Mouse (Mus musculus) CH12.LX (cell line): ENCODE measurements around the gene Yars. TPM values are rescaled to one million over a fixed set of nuclear protein-coding genes. Genes with fewer than 3 reads are reported as not detected.

Experiments
- DNase-seq: peaks from one replicate; pipeline ENCODE4 v3.0.0-alpha.2; 2013; ENCODE audit errors: extremely low read depth
- H3K27ac ChIP-seq: 2 replicates; pipeline ENCODE4 v1.5.1; 2012; ENCODE audit warnings: low read depth, mild to moderate bottlenecking, control low read depth, moderate library complexity; ENCODE audit not compliant: insufficient read depth
- H3K27me3 ChIP-seq: replicated peaks from 2 replicates; pipeline ENCODE3; 2012; ENCODE audit warnings: inconsistent platforms
- H3K36me3 ChIP-seq, 2 experiments: replicated peaks in 1 of 2; 2 replicates each; pipeline versions ENCODE3 to v1.6.1; 2012; ENCODE audit warnings: inconsistent platforms in 1 of 2, low read length in 1 of 2, mild to moderate bottlenecking in 1 of 2, mixed read lengths in 1 of 2, moderate library complexity in 1 of 2; ENCODE audit not compliant: control insufficient read depth in 1 of 2, insufficient read depth in 1 of 2
- H3K4me1 ChIP-seq, 2 experiments: 2 replicates each; pipeline ENCODE4 v1.6.1; 2012; ENCODE audit warnings: inconsistent platforms in 1 of 2, moderate library complexity in 1 of 2; ENCODE audit not compliant: insufficient read depth in 2 of 2, control insufficient read depth in 1 of 2
- H3K4me2 ChIP-seq: 2 replicates; pipeline ENCODE4 v1.6.1; 2012; ENCODE audit warnings: low read depth, mild to moderate bottlenecking, control low read depth; ENCODE audit not compliant: poor library complexity, insufficient read depth, severe bottlenecking
- H3K4me3 ChIP-seq, 3 experiments: fragments of 150-350 bp in 1 of 3; sonication (generic) in 1 of 3; replicated peaks in 1 of 3; 2 replicates each; pipeline versions ENCODE3 to v1.5.1; 2011 to 2012; ENCODE audit warnings: low read depth in 2 of 3, low read length in 2 of 3, mild to moderate bottlenecking in 2 of 3, moderate library complexity in 2 of 3, control low read depth in 1 of 3, improper control_type of control experiment in 1 of 3, inconsistent platforms in 1 of 3, mixed read lengths in 1 of 3; ENCODE audit not compliant: poor library complexity in 1 of 3
- H3K79me2 ChIP-seq: replicated peaks from 2 replicates; pipeline ENCODE4 v1.6.1; 2012; ENCODE audit warnings: mild to moderate bottlenecking, moderate library complexity; ENCODE audit not compliant: control insufficient read depth, poor library complexity, insufficient read depth, severe bottlenecking; ENCODE audit errors: extremely low read depth
- H3K9ac ChIP-seq: 2 replicates; pipeline ENCODE4 v1.6.1; 2012; ENCODE audit warnings: low read depth, mild to moderate bottlenecking, control low read depth, moderate library complexity; ENCODE audit not compliant: insufficient read depth
- H3K9me3 ChIP-seq: replicated peaks from 2 replicates; pipeline ENCODE3; 2012; ENCODE audit warnings: low read length, inconsistent platforms, mixed read lengths
- CHD2 ChIP-seq: IDR thresholded peaks from 2 replicates; pipeline ENCODE4 v1.6.1; 2011; ENCODE audit warnings: low read length, improper control_type of control experiment
- CTCF ChIP-seq, 2 experiments: IDR thresholded peaks in 1 of 2; conservative IDR thresholded peaks in 1 of 2; 2 replicates each; pipeline ENCODE4 v1.5.1; 2011 to 2012; ENCODE audit warnings: low read depth in 2 of 2, low read length in 2 of 2, improper control_type of control experiment in 1 of 2, inconsistent platforms in 1 of 2, mild to moderate bottlenecking in 1 of 2, moderate library complexity in 1 of 2
- E2F4 ChIP-seq: IDR thresholded peaks from 2 replicates; pipeline ENCODE4 v1.6.1; 2011; ENCODE audit warnings: low read depth, low read length, improper control_type of control experiment; ENCODE audit not compliant: insufficient replicate concordance
- ELF1 ChIP-seq: IDR thresholded peaks from 2 replicates; pipeline ENCODE4 v1.6.1; 2014; ENCODE audit warnings: low read depth, mild to moderate bottlenecking, inconsistent platforms, low read length, improper control_type of control experiment
- ETS1 ChIP-seq: conservative IDR thresholded peaks from 2 replicates; pipeline ENCODE4 v1.6.1; 2012; ENCODE audit warnings: low read depth, mild to moderate bottlenecking, inconsistent platforms, low read length, improper control_type of control experiment, moderate library complexity
- GABPA ChIP-seq: IDR thresholded peaks from 2 replicates; pipeline ENCODE4 v1.6.1; 2012; ENCODE audit warnings: low read depth, low read length, improper control_type of control experiment, inconsistent platforms; ENCODE audit not compliant: insufficient replicate concordance
- IRF4 ChIP-seq: IDR thresholded peaks from 2 replicates; pipeline ENCODE4 v1.6.1; 2014; ENCODE audit warnings: low read depth, mild to moderate bottlenecking, inconsistent platforms, low read length, improper control_type of control experiment
- JUN ChIP-seq: IDR thresholded peaks from 2 replicates; pipeline ENCODE4 v1.6.1; 2011; ENCODE audit warnings: low read depth, mild to moderate bottlenecking, low read length, improper control_type of control experiment, moderate library complexity; ENCODE audit not compliant: insufficient read depth
- MEF2A ChIP-seq: IDR thresholded peaks from 2 replicates; pipeline ENCODE4 v1.6.1; 2014; ENCODE audit warnings: low read depth, mild to moderate bottlenecking, inconsistent platforms, low read length, improper control_type of control experiment, borderline replicate concordance
- PAX5 ChIP-seq: IDR thresholded peaks from 2 replicates; pipeline ENCODE4 v1.6.1; 2012; ENCODE audit warnings: low read length, inconsistent platforms, mixed read lengths
- RCOR1 ChIP-seq: conservative IDR thresholded peaks from 2 replicates; pipeline ENCODE4 v1.6.1; 2012; ENCODE audit warnings: low read depth, mild to moderate bottlenecking, inconsistent platforms, low read length, improper control_type of control experiment
- SIN3A ChIP-seq: IDR thresholded peaks from 2 replicates; pipeline ENCODE4 v1.6.1; 2012; ENCODE audit warnings: low read length, improper control_type of control experiment, inconsistent platforms
- TCF12 ChIP-seq: IDR thresholded peaks from 2 replicates; pipeline ENCODE4 v1.6.1; 2014; ENCODE audit warnings: low read depth, mild to moderate bottlenecking, inconsistent platforms, low read length, improper control_type of control experiment
- ZC3H11A ChIP-seq: IDR thresholded peaks from 2 replicates; pipeline ENCODE4 v1.6.1; 2012; ENCODE audit warnings: low read depth, mild to moderate bottlenecking, inconsistent platforms, low read length, improper control_type of control experiment
- ZKSCAN1 ChIP-seq: IDR thresholded peaks from 2 replicates; pipeline ENCODE4 v1.6.1; 2012; ENCODE audit warnings: low read depth, inconsistent platforms, low read length, improper control_type of control experiment, borderline replicate concordance
- ZNF384 ChIP-seq: IDR thresholded peaks from 2 replicates; pipeline ENCODE4 v1.6.1; 2012; ENCODE audit warnings: low read depth, low read length, improper control_type of control experiment, inconsistent platforms
- dilution Hi-C: fragments of 300-500 bp; cut with MboI; formaldehyde crosslinking; loops from 2 replicates; pipeline ENCODE4 v1.14.3; 2020; ENCODE audit warnings: low sequenced_read_pairs; ENCODE audit not compliant: extremely low pct_unique_long_range_greater_than_20kb, extremely low pct_ligation_motif_present
- in situ Hi-C: fragments of 300-500 bp; cut with MboI; formaldehyde crosslinking; loops from 3 replicates; pipeline ENCODE4 v1.14.3; 2019; ENCODE audit warnings: low sequenced_read_pairs, low pct_ligation_motif_present, low pct_unique_long_range_greater_than_20kb, mixed read lengths
- polyA plus RNA-seq: library from polyadenylated mRNA; unstranded; fragments of >175 nt; gene quantifications from 2 replicates; pipeline ENCODE4 v1.2.1, GENCODE M21; 2012; ENCODE audit warnings: low read depth; ENCODE audit not compliant: insufficient read length
- total RNA-seq, 2 experiments: library from RNA; depleted of rRNA; stranded (reverse); fragments of 300-350 nt in 1 of 2; fragments of >200 nt in 1 of 2; gene quantifications; 2 replicates each; pipeline ENCODE4 v1.2.3; 2012 to 2014

Gene Yars
- total and polyA plus RNA-seq, 3 experiments: 96.3 to 207 (median 180) TPM

DNA sequence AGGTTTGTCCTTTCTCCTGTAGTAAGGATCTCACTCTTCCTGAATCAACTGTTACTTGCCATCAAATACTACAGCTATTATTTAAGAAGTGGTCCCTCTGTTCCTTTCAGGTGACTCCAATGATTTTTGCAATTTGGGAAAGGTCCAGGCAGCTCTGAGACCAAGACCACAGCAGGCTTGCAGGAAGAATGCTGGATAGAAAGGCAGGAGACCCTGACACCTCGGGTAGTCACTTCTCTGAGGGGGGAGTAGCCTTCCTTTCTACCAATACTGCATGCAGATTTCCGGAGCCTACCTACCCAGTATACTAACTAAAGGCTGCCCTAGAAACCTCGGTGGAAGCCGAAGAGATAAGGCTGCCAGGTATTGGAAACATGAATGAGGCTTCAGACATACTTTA, 44.1 kb upstream of the Yars start:
- H3K27ac ChIP-seq: no peak overlapping the region
- peaks cover 0 to 12% of the 10 kb centered on the region in 2 experiments; a peak in 1 of 4 replicates for H3K4me1 ChIP-seq
- H3K4me2 ChIP-seq: no peak overlapping the region
- no peaks in the 10 kb centered on the region for H3K9me3 ChIP-seq
- H3K4me3 ChIP-seq: no peak overlapping the region
- dilution Hi-C loops (no loop called here), in situ Hi-C loops (no loop called here)
- H3K9ac ChIP-seq: no peak overlapping the region
- DNase-seq: no peak
- H3K36me3 ChIP-seq: peaks cover 17 to 75% of the 10 kb centered on the region in 2 experiments
- H3K27me3 ChIP-seq: no peaks in the 10 kb centered on the region
- no peaks in the 10 kb centered on the region for H3K79me2 ChIP-seq
- no peak for TF ChIP-seq ZC3H11A
- no peak for TF ChIP-seq ZKSCAN1
- TF ChIP-seq RCOR1: no peak
- no peak for TF ChIP-seq JUN
- no peak for TF ChIP-seq GABPA
- no peak for TF ChIP-seq ZNF384
- no peak for TF ChIP-seq CHD2
- TF ChIP-seq CTCF (conservative IDR thresholded peaks at IDR 0.05 in 1 of 2, IDR thresholded peaks at IDR 0.05 in 1 of 2; ENCODE audit: low read depth in 2 of 2, low read length in 2 of 2): no peak
- no peak for TF ChIP-seq TCF12
- no peak for TF ChIP-seq MEF2A
- TF ChIP-seq E2F4: no peak
- TF ChIP-seq IRF4: no peak
- TF ChIP-seq ELF1: no peak
- TF ChIP-seq PAX5: no peak
- TF ChIP-seq ETS1: no peak
- TF ChIP-seq, all 38 proteins: peak for 0

GRCm38 (mm10) chr4:129145943-129146342, 43.6 kb upstream of the Yars start:
- Histone ChIP-seq H3K4me1 (peaks cover 0 to 12% of the 10 kb centered on the region in 2 experiments; a peak in 1 of 4 replicates), H3K9me3 (no peaks in the 10 kb centered on the region), H3K27ac (no peak overlapping the region), H3K36me3 (peaks cover 20 to 80% of the 10 kb centered on the region in 2 experiments), H3K27me3 (no peaks in the 10 kb centered on the region), H3K9ac (no peak overlapping the region), H3K4me3 (no peak overlapping the region), H3K4me2 (no peak overlapping the region), H3K79me2 (no peaks in the 10 kb centered on the region)
- dilution Hi-C loops (no loop called here), in situ Hi-C loops (no loop called here)
- DNase-seq: no peak
- TF ChIP-seq TCF12 (no peak), SIN3A (no peak), MEF2A (no peak)
